Mouse (Mus musculus): Measurements from ENCODE around the gene Polr3gl. TPM values are rescaled to one million over a fixed set of nuclear protein-coding genes. Genes with fewer than 3 reads are reported as not detected.

Polr3gl gene
- polyA plus RNA-seq, 1 experiment from 2014 or later: 20.5 TPM

- Histone ChIP-seq H3K9ac (replicated peaks; ENCODE audit: low read depth, low read length) (no peak within 1 kb of the TSS; the same call in 1 of the 2 replicates), H3K27me3 (ENCODE audit: control insufficient read depth, insufficient read depth, low read length) (no peaks in the 10 kb centered on the region), H3K4me1 (ENCODE audit: control insufficient read depth, insufficient read depth, low read length) (peaks cover 13% of the 10 kb centered on the region), H3K9me3 (ENCODE audit: control insufficient read depth, low read length) (no peaks in the 10 kb centered on the region), H3K27ac (ENCODE audit: low read depth, low read length) (peak within 1 kb of the TSS; percentile 74), H3K4me2 (ENCODE audit: low read depth, low read length) (peak within 1 kb of the TSS; percentile 51), H3K4me3 (ENCODE audit: low read depth, low read length) (peak within 1 kb of the TSS; percentile 16), H3K36me3 (ENCODE audit: control insufficient read depth, insufficient read depth, low read length) (no peaks in the 10 kb centered on the region)
- ATAC-seq (ENCODE audit: low read depth): peak; percentile 92
- WGBS: 14% methylated on average over 17 of the region's 17 CpGs
Measured at GRCm38 (mm10) chr3:96576690-96577541, 17.1 kb downstream of the Polr3gl start, which contains the start of gene Gm16253. Gene Gm16253, plus strand, starts transcription at chr3:96576984.

- Histone ChIP-seq H3K4me3 (ENCODE audit: low read depth, low read length) (peak overlapping the region; percentile 16), H3K9me3 (ENCODE audit: control insufficient read depth, low read length) (no peaks in the 10 kb centered on the region), H3K27ac (ENCODE audit: low read depth, low read length) (peak overlapping the region; percentile 74), H3K36me3 (ENCODE audit: control insufficient read depth, insufficient read depth, low read length) (no peaks in the 10 kb centered on the region), H3K27me3 (ENCODE audit: control insufficient read depth, insufficient read depth, low read length) (no peaks in the 10 kb centered on the region), H3K4me1 (ENCODE audit: control insufficient read depth, insufficient read depth, low read length) (peaks cover 13% of the 10 kb centered on the region), H3K9ac (replicated peaks; ENCODE audit: low read depth, low read length) (no peak overlapping the region), H3K4me2 (ENCODE audit: low read depth, low read length) (peak overlapping the region; percentile 51)
- no peak; the same call in none of the 2 replicates for ATAC-seq (ENCODE audit: low read depth)
- WGBS: 41% methylated on average over 14 of the region's 14 CpGs
Measured at GRCm38 (mm10) chr3:96576005-96576658, 17.8 kb downstream of the Polr3gl start.

- H3K9me3 ChIP-seq (ENCODE audit: control insufficient read depth, low read length): no peaks in the 10 kb centered on the region
- peak overlapping the region; percentile 74; the same call in 1 of the 2 replicates for H3K27ac ChIP-seq (ENCODE audit: low read depth, low read length)
- ATAC-seq (ENCODE audit: low read depth): no peak
- H3K27me3 ChIP-seq (ENCODE audit: control insufficient read depth, insufficient read depth, low read length): no peaks in the 10 kb centered on the region
- H3K36me3 ChIP-seq (ENCODE audit: control insufficient read depth, insufficient read depth, low read length): no peaks in the 10 kb centered on the region
- H3K4me1 ChIP-seq (ENCODE audit: control insufficient read depth, insufficient read depth, low read length): peaks cover 13% of the 10 kb centered on the region
- H3K4me2 ChIP-seq (ENCODE audit: low read depth, low read length): no peak overlapping the region
- H3K9ac ChIP-seq (replicated peaks; ENCODE audit: low read depth, low read length): no peak overlapping the region
- WGBS: 69% methylated on average over 8 of the region's 8 CpGs
- H3K4me3 ChIP-seq (ENCODE audit: low read depth, low read length): no peak overlapping the region
Measured at GRCm38 (mm10) chr3:96575272-96575984, 18.6 kb downstream of the Polr3gl start.

GRCm38 (mm10) chr3:96573611-96574511 is 20.1 kb downstream of the Polr3gl start:
- Histone ChIP-seq H3K4me3 (ENCODE audit: low read depth, low read length) (no peak overlapping the region), H3K9ac (replicated peaks; ENCODE audit: low read depth, low read length) (no peak overlapping the region), H3K4me1 (ENCODE audit: control insufficient read depth, insufficient read depth, low read length) (peaks cover 10% of the 10 kb centered on the region; the same call in 1 of the 2 replicates), H3K27ac (ENCODE audit: low read depth, low read length) (no peak overlapping the region), H3K36me3 (ENCODE audit: control insufficient read depth, insufficient read depth, low read length) (no peaks in the 10 kb centered on the region), H3K4me2 (ENCODE audit: low read depth, low read length) (no peak overlapping the region), H3K9me3 (ENCODE audit: control insufficient read depth, low read length) (no peaks in the 10 kb centered on the region), H3K27me3 (ENCODE audit: control insufficient read depth, insufficient read depth, low read length) (no peaks in the 10 kb centered on the region)
- ATAC-seq (ENCODE audit: low read depth): no peak
- 85% methylated on average over 19 of the region's 19 CpGs for WGBS

GRCm38 (mm10) chr3:96571896-96572698 is 21.9 kb downstream of the Polr3gl start:
- H3K36me3 ChIP-seq (ENCODE audit: control insufficient read depth, insufficient read depth, low read length): no peaks in the 10 kb centered on the region
- no peak overlapping the region for H3K4me3 ChIP-seq (ENCODE audit: low read depth, low read length)
- H3K4me2 ChIP-seq (ENCODE audit: low read depth, low read length): no peak overlapping the region
- peaks cover 7% of the 10 kb centered on the region; the same call in 1 of the 2 replicates for H3K4me1 ChIP-seq (ENCODE audit: control insufficient read depth, insufficient read depth, low read length)
- H3K27me3 ChIP-seq (ENCODE audit: control insufficient read depth, insufficient read depth, low read length): no peaks in the 10 kb centered on the region
- no peak overlapping the region for H3K9ac ChIP-seq (replicated peaks; ENCODE audit: low read depth, low read length)
- ATAC-seq (ENCODE audit: low read depth): no peak
- H3K27ac ChIP-seq (ENCODE audit: low read depth, low read length): no peak overlapping the region
- H3K9me3 ChIP-seq (ENCODE audit: control insufficient read depth, low read length): no peaks in the 10 kb centered on the region
- 83% methylated on average over 16 of the region's 16 CpGs for WGBS

GRCm38 (mm10) chr3:96571336-96571735 is 22.6 kb downstream of the Polr3gl start:
- Histone ChIP-seq H3K4me1 (ENCODE audit: control insufficient read depth, insufficient read depth, low read length) (peaks cover 3% of the 10 kb centered on the region; the same call in 1 of the 2 replicates), H3K36me3 (ENCODE audit: control insufficient read depth, insufficient read depth, low read length) (no peaks in the 10 kb centered on the region), H3K9me3 (ENCODE audit: control insufficient read depth, low read length) (no peaks in the 10 kb centered on the region), H3K4me3 (ENCODE audit: low read depth, low read length) (no peak overlapping the region), H3K27me3 (ENCODE audit: control insufficient read depth, insufficient read depth, low read length) (no peaks in the 10 kb centered on the region), H3K9ac (replicated peaks; ENCODE audit: low read depth, low read length) (no peak overlapping the region), H3K27ac (ENCODE audit: low read depth, low read length) (no peak overlapping the region), H3K4me2 (ENCODE audit: low read depth, low read length) (no peak overlapping the region)
- WGBS: 72% methylated on average over 2 of the region's 2 CpGs
- no peak for ATAC-seq (ENCODE audit: low read depth)

DNA sequence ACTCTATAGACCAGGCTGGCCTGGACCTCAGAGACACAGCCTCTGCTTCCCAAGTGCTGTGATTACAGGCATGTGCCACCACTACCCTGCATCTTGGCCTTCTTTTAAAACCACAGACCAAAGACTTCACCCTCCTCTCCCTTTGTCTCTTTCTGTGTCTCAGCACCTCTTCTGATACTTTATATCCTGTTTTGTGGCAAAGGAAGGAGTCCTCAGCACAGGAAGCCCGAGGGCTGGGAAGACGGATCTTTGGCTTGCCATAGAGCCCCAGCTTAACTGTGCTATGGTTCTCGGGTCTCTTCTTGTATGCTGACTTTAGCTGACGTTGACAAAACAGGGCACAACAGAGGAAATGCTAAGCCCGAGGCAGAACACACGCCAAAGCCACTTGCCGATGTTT is 23.3 kb downstream of the Polr3gl start:
- H3K9me3 ChIP-seq (ENCODE audit: control insufficient read depth, low read length): no peaks in the 10 kb centered on the region
- H3K4me2 ChIP-seq (ENCODE audit: low read depth, low read length): no peak overlapping the region
- H3K27me3 ChIP-seq (ENCODE audit: control insufficient read depth, insufficient read depth, low read length): no peaks in the 10 kb centered on the region
- ATAC-seq (ENCODE audit: low read depth): no peak
- H3K36me3 ChIP-seq (ENCODE audit: control insufficient read depth, insufficient read depth, low read length): no peaks in the 10 kb centered on the region
- H3K4me3 ChIP-seq (ENCODE audit: low read depth, low read length): no peak overlapping the region
- H3K4me1 ChIP-seq (ENCODE audit: control insufficient read depth, insufficient read depth, low read length): no peaks in the 10 kb centered on the region
- H3K9ac ChIP-seq (replicated peaks; ENCODE audit: low read depth, low read length): no peak overlapping the region
- H3K27ac ChIP-seq (ENCODE audit: low read depth, low read length): no peak overlapping the region
- WGBS: 77% methylated on average over 7 of the region's 7 CpGs

Measured in neural tube, embryonic 14.5 days (tissue).